ENCODE assay signal across 8 mouse cellular contexts in the genomic region with DNA sequence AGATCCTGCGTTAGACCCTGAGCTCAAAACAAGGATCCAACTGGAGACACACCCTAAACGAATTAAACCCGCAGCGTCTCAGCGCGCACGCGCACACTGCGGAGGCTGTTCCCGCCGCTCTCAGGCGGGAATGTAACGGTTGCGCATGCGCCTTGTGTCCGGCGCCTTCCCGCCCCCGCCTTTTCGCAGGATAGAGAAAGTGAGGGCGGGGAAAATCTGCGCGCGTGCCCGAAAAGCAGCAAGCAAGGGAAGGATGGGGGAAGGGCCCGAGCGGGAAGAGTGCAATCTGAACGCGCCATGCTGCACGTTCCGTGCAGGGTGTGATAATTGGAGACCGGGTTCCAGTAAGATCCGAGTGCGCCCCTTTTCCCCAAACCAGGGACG. TPM values are rescaled to one million over a fixed set of nuclear protein-coding genes. Genes with fewer than 3 reads are reported as not detected.
DNase-seq lines count a peak whose midpoint lies in the region; ATAC-seq lines count a peak whose summit lies in the region.

No protein-coding gene starts in this region.

- peaks cover 11% of the 10 kb centered on the region for H3K4me1 ChIP-seq in intestine, embryonic 15.5 days (replicated peaks)

- H3K27me3 ChIP-seq in intestine, embryonic 15.5 days (replicated peaks) = no peaks in the 10 kb centered on the region

- peak; percentile 89 for ATAC-seq in intestine, embryonic 15.5 days
- peak; percentile 66 for ATAC-seq in megakaryocyte-erythroid progenitor cell, adult 5-6 weeks (replicated peaks; ENCODE audit: low FRiP score, low TSS enrichment, poor library complexity, severe bottlenecking)

- peak overlapping the region; percentile 99 for H3K27ac ChIP-seq in intestine, embryonic 15.5 days

- peaks cover 7% of the 10 kb centered on the region for H3K36me3 ChIP-seq in intestine, embryonic 15.5 days

- H3K9ac ChIP-seq in intestine, embryonic 15.5 days = peak overlapping the region; percentile 88

- peak overlapping the region; percentile 90 for H3K4me2 ChIP-seq in intestine, embryonic 15.5 days (replicated peaks)

- H3K4me3 ChIP-seq in intestine, embryonic 15.5 days (replicated peaks) = peak overlapping the region; percentile 78

- H3K9me3 ChIP-seq in intestine, embryonic 15.5 days = no peaks in the 10 kb centered on the region

- intact Hi-C loops in left cerebral cortex, postnatal 14 days (cut with DNase I) = loop anchor here (2.0 kb wide), 1 partner anchor 59 kb away; no protein-coding TSS in a partner anchor

- DNase-seq in adrenal gland, adult 2 months = peak; percentile 95
- DNase-seq in embryo, embryonic 11 days = peak; percentile 99
- DNase-seq in gastrocnemius, postnatal 25 days = peak; percentile 91
- DNase-seq in left cerebral cortex, postnatal 14 days (ENCODE audit: low spot score in 2 of 2) = peak; percentile 97 to 98
- DNase-seq in right cerebral cortex, postnatal 14 days = peak; percentile 98
- peak; percentile 93 for DNase-seq in urinary bladder, postnatal 25 days (ENCODE audit: low spot score)

- under 1% methylated on average over 35 of the region's 35 CpGs for WGBS in intestine, embryonic 15.5 days

RNA-seq across cellular contexts. Expression of a gene that starts 0.5 kb away (rescaled TPM):
- total RNA-seq in adrenal gland, adult 2 months (2021) = 100 to 1,000 TPM; 235 to 261 TPM
- polyA plus RNA-seq in adrenal gland, adult 2 months (2012; rRNA removed) = 616 and 725 TPM in 2 replicates
- 10 to 100 TPM; 36.4 to 44.5 TPM for total RNA-seq in gastrocnemius, postnatal 25 days (2021)
- polyA plus RNA-seq in intestine, embryonic 15.5 days (2015; fragmentation: Nextera tagmentation; extraction: Ambion mirVana) = 1,296 and 1,330 TPM in 2 replicates
- 100 to 1,000 TPM; 689 to 750 TPM for total RNA-seq in left cerebral cortex, postnatal 14 days (2021)
- total RNA-seq in megakaryocyte-erythroid progenitor cell, adult 5-6 weeks (2014; fragmentation: Nextera tagmentation) = 2,322 and 3,225 TPM in 2 replicates
- total RNA-seq in megakaryocyte-erythroid progenitor cell, adult 5-6 weeks (2017) = 801 and 969 TPM in 2 replicates

RNA-seq across cellular contexts. Expression of a gene that starts 15.8 kb away (rescaled TPM):
- 10 to 100 TPM; 11.5 to 14.2 TPM for total RNA-seq in adrenal gland, adult 2 months (2021)
- polyA plus RNA-seq in adrenal gland, adult 2 months (2012; rRNA removed) = 36.3 and 58.5 TPM in 2 replicates
- 1 to 10 TPM; 6.1 to 6.6 TPM for total RNA-seq in gastrocnemius, postnatal 25 days (2021)
- 18.6 and 19.0 TPM in 2 replicates for polyA plus RNA-seq in intestine, embryonic 15.5 days (2015; fragmentation: Nextera tagmentation; extraction: Ambion mirVana)
- total RNA-seq in left cerebral cortex, postnatal 14 days (2021) = 10 to 100 TPM; 17.9 to 18.1 TPM
- 8.7 and 14.5 TPM in 2 replicates for total RNA-seq in megakaryocyte-erythroid progenitor cell, adult 5-6 weeks (2014; fragmentation: Nextera tagmentation)
- total RNA-seq in megakaryocyte-erythroid progenitor cell, adult 5-6 weeks (2017) = 5.7 and 12.0 TPM in 2 replicates

RNA-seq across cellular contexts. Expression of a gene that starts 19.5 kb away (rescaled TPM):
- 10 to 100 TPM in 1 of 2 experiments, not detected in 1; 10.9 TPM for total RNA-seq in adrenal gland, adult 2 months (2021)
- 49.5 and 126 TPM in 2 replicates for polyA plus RNA-seq in adrenal gland, adult 2 months (2012; rRNA removed)
- not detected for total RNA-seq in gastrocnemius, postnatal 25 days (2021)
- not detected in 2 replicates for polyA plus RNA-seq in intestine, embryonic 15.5 days (2015; fragmentation: Nextera tagmentation; extraction: Ambion mirVana)
- not detected for total RNA-seq in left cerebral cortex, postnatal 14 days (2021)
- total RNA-seq in megakaryocyte-erythroid progenitor cell, adult 5-6 weeks (2014; fragmentation: Nextera tagmentation) = not detected in 2 replicates
- not detected in 2 replicates for total RNA-seq in megakaryocyte-erythroid progenitor cell, adult 5-6 weeks (2017)

RNA-seq across cellular contexts. Expression of a gene that starts 19.7 kb away (rescaled TPM):
- total RNA-seq in adrenal gland, adult 2 months (2021) = 100 to 1,000 TPM in 1 of 2 experiments, 10 to 100 TPM in 1; 63.2 to 125 TPM
- 128 and 133 TPM in 2 replicates for polyA plus RNA-seq in adrenal gland, adult 2 months (2012; rRNA removed)
- 10 to 100 TPM; 43.5 to 52.6 TPM for total RNA-seq in gastrocnemius, postnatal 25 days (2021)
- 981 and 999 TPM in 2 replicates for polyA plus RNA-seq in intestine, embryonic 15.5 days (2015; fragmentation: Nextera tagmentation; extraction: Ambion mirVana)
- total RNA-seq in left cerebral cortex, postnatal 14 days (2021) = 1,000 to 10,000 TPM; 2,132 to 2,150 TPM
- total RNA-seq in megakaryocyte-erythroid progenitor cell, adult 5-6 weeks (2014; fragmentation: Nextera tagmentation) = 4.5 and 10.2 TPM in 2 replicates
- total RNA-seq in megakaryocyte-erythroid progenitor cell, adult 5-6 weeks (2017) = 9.7 and 16.0 TPM in 2 replicates

RNA-seq across cellular contexts. Expression of a gene that starts 35.5 kb away (rescaled TPM):
- 1 to 10 TPM; 2.3 to 3.5 TPM for total RNA-seq in adrenal gland, adult 2 months (2021)
- polyA plus RNA-seq in adrenal gland, adult 2 months (2012; rRNA removed) = 3.1 and 3.8 TPM in 2 replicates
- 1 to 10 TPM; 1.2 to 2.3 TPM for total RNA-seq in gastrocnemius, postnatal 25 days (2021)
- polyA plus RNA-seq in intestine, embryonic 15.5 days (2015; fragmentation: Nextera tagmentation; extraction: Ambion mirVana) = 0.96 and 1.1 TPM in 2 replicates
- under 1 TPM; 0.15 to 0.24 TPM for total RNA-seq in left cerebral cortex, postnatal 14 days (2021)
- not detected in 2 replicates for total RNA-seq in megakaryocyte-erythroid progenitor cell, adult 5-6 weeks (2014; fragmentation: Nextera tagmentation)
- not detected in 2 replicates for total RNA-seq in megakaryocyte-erythroid progenitor cell, adult 5-6 weeks (2017)

Comparison
In these comparisons a context has a peak if more than half of its experiments do, and no peak if none do; other contexts are left out.
1. Peak in every context shown above with its lines: DNase-seq, ATAC-seq, H3K4me3 ChIP-seq and H3K27ac ChIP-seq.
2. RNA of a gene that starts 0.5 kb away (total RNA-seq): 801 to 3,225 TPM in megakaryocyte-erythroid progenitor cell, adult 5-6 weeks, 689 to 750 TPM in left cerebral cortex, postnatal 14 days and 235 to 261 TPM in adrenal gland, adult 2 months; 36.4 to 44.5 TPM in gastrocnemius, postnatal 25 days; every median in the first group is over 4 times any median in the second.